Mouse (Mus musculus) thymus, adult 2 months (tissue): ENCODE data around the gene Dpf3.

Source experiments
- CTCF ChIP-seq: fragments of 200-500 bp; IDR thresholded peaks from 2 replicates; pipeline ENCODE4 v1.5.1; 2012; ENCODE audit warnings: mild to moderate bottlenecking, control low read depth, low read length, moderate library complexity, borderline replicate concordance; ENCODE audit not compliant: control insufficient read depth, poor library complexity, insufficient read depth; ENCODE audit errors: extremely low read depth
- POLR2A ChIP-seq: fragments of 200-500 bp; IDR thresholded peaks from 2 replicates; pipeline ENCODE4 v1.6.1; 2012; ENCODE audit warnings: mild to moderate bottlenecking, low read length, control low read depth, moderate library complexity; ENCODE audit not compliant: control insufficient read depth, poor library complexity, insufficient read depth; ENCODE audit errors: extremely low read depth

- TF ChIP-seq POLR2A (no peak), CTCF (no peak)
Observed at GRCm38 (mm10) chr12:83451850-83452249, 35.7 kb downstream of the Dpf3 start.
